ENCODE assay signal across 14 mouse cellular contexts in the genomic region with DNA sequence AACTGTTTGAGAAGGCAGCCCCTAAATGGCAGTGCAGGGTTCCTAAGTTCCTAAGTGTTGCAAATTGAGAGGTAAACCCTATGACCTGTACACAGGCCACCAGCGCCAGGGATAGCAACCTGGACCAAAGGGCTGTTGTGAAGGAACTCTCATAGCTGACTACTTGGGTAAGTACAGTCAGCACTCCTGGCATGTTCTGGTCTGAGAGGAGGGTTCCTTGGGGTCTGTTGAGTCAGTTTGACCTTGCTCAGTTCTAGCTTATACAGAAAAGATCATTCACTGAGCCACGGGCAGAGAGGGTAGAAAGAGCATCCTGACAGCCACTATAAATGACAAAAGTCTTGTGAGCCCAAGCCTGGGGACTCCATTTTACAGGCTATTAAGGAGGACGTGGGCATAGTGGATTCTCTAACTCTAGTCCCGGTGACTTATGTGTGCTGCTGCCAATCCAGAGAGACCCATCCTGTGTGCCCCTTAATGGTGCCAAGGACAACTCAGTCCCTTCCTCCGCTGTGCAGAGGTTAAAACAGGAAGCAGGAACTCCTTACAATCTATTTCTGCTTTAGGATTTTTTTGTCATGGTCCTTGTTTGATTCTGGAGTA.
DNase-seq lines count a peak whose midpoint lies in the region; ATAC-seq lines count a peak whose summit lies in the region.
"Had no signal": no experiment of that assay in that cellular context is flagged by ENCODE, and none has a peak within 500 bp of the region (broad histone marks: within the 10 kb centered on the region; RNA-seq: fewer than 3 reads in every experiment).

No protein-coding gene starts in this region.

- H3K4me2 ChIP-seq in embryonic facial prominence, embryonic 11.5 days (ENCODE audit: low read depth, low read length) = no peak overlapping the region
- H3K4me2 ChIP-seq in hindbrain, embryonic 16.5 days (ENCODE audit: low read length) = peak overlapping the region; percentile 75
- peak overlapping the region; percentile 69 for H3K4me2 ChIP-seq in neural tube, embryonic 13.5 days
- H3K4me2 ChIP-seq: liver, embryonic 15.5 days had no signal

- H3K27me3 ChIP-seq in embryonic facial prominence, embryonic 11.5 days (ENCODE audit: control insufficient read depth, insufficient read depth, low read length) = peaks cover 35% of the 10 kb centered on the region
- H3K27me3 ChIP-seq in embryonic facial prominence, embryonic 10.5 days (replicated peaks; ENCODE audit: low read depth, poor library complexity, severe bottlenecking) = peaks cover 77% of the 10 kb centered on the region
- H3K27me3 ChIP-seq in forebrain, embryonic 10.5 days (ENCODE audit: poor library complexity, severe bottlenecking) = peaks cover 77% of the 10 kb centered on the region
- 0 out of 2 replicates have a peak, but pooled peaks cover 3% of the 10 kb centered on the region for H3K27me3 ChIP-seq in hindbrain, embryonic 16.5 days (replicated peaks; ENCODE audit: control insufficient read depth, insufficient read depth, low read length)
- peaks cover 17% of the 10 kb centered on the region for H3K27me3 ChIP-seq in neural tube, embryonic 13.5 days

- WGBS in embryonic facial prominence, embryonic 11.5 days = 18% methylated on average over 5 of the region's 5 CpGs
- 14% methylated on average over 5 of the region's 5 CpGs for WGBS in embryonic facial prominence, embryonic 10.5 days
- WGBS in forebrain, embryonic 10.5 days = 21% methylated on average over 5 of the region's 5 CpGs
- WGBS in hindbrain, embryonic 16.5 days = 19% methylated on average over 5 of the region's 5 CpGs
- WGBS in neural tube, embryonic 13.5 days = 11% methylated on average over 5 of the region's 5 CpGs

- no peaks in the 10 kb centered on the region for H3K36me3 ChIP-seq in embryonic facial prominence, embryonic 11.5 days (replicated peaks; ENCODE audit: control insufficient read depth, insufficient read depth, low read depth, low read length)
- H3K36me3 ChIP-seq in embryonic facial prominence, embryonic 10.5 days (replicated peaks) = no peaks in the 10 kb centered on the region
- no peaks in the 10 kb centered on the region for H3K36me3 ChIP-seq in forebrain, embryonic 10.5 days (replicated peaks)
- no peaks in the 10 kb centered on the region for H3K36me3 ChIP-seq in hindbrain, embryonic 16.5 days (ENCODE audit: control insufficient read depth, insufficient read depth, low read length)
- no peaks in the 10 kb centered on the region for H3K36me3 ChIP-seq in neural tube, embryonic 13.5 days
- H3K36me3 ChIP-seq: embryonic facial prominence, embryonic 12.5 days; liver, embryonic 15.5 days had no signal

- H3K4me3 ChIP-seq in embryonic facial prominence, embryonic 11.5 days (ENCODE audit: low read depth, low read length) = no peak overlapping the region
- no peak overlapping the region for H3K4me3 ChIP-seq in embryonic facial prominence, embryonic 10.5 days
- peak overlapping the region; percentile 84; the same call in 1 of the 2 replicates for H3K4me3 ChIP-seq in forebrain, embryonic 10.5 days
- no peak overlapping the region for H3K4me3 ChIP-seq in hindbrain, embryonic 16.5 days (ENCODE audit: low read length)
- H3K4me3 ChIP-seq in neural tube, embryonic 13.5 days = 0 out of 2 replicates have a peak overlapping the region, but pooled peaks have one; percentile 84
- H3K4me3 ChIP-seq: embryonic facial prominence, embryonic 12.5 days; liver, embryonic 15.5 days had no signal

- H3K9me3 ChIP-seq in embryonic facial prominence, embryonic 11.5 days (replicated peaks; ENCODE audit: control insufficient read depth, low read length) = no peaks in the 10 kb centered on the region
- no peaks in the 10 kb centered on the region for H3K9me3 ChIP-seq in embryonic facial prominence, embryonic 10.5 days
- no peaks in the 10 kb centered on the region for H3K9me3 ChIP-seq in forebrain, embryonic 10.5 days
- no peaks in the 10 kb centered on the region for H3K9me3 ChIP-seq in hindbrain, embryonic 16.5 days (ENCODE audit: control insufficient read depth, low read length)
- no peaks in the 10 kb centered on the region for H3K9me3 ChIP-seq in neural tube, embryonic 13.5 days
- H3K9me3 ChIP-seq: embryonic facial prominence, embryonic 12.5 days; liver, embryonic 15.5 days; megakaryocyte, embryonic 14.5 days had no signal

- peak; percentile 1 for DNase-seq in embryonic facial prominence, embryonic 11.5 days (ENCODE audit: low spot score)
- DNase-seq in embryonic facial prominence, embryonic 10.5 days (ENCODE audit: low spot score) = no peak
- DNase-seq in forebrain, embryonic 10.5 days (ENCODE audit: extremely low spot score, low spot score) = peak; percentile 17
- DNase-seq in urinary bladder, adult 2 months (ENCODE audit: low spot score) = no peak
- DNase-seq in adrenal gland, adult 2 months = no peak
- DNase-seq: adrenal gland, postnatal 14 days; kidney, adult 2 months; thymus, postnatal 4 days had no signal

- H3K4me1 ChIP-seq in embryonic facial prominence, embryonic 11.5 days (ENCODE audit: control insufficient read depth, insufficient read depth, low read length) = no peaks in the 10 kb centered on the region
- H3K4me1 ChIP-seq in embryonic facial prominence, embryonic 10.5 days = peaks cover 8% of the 10 kb centered on the region
- H3K4me1 ChIP-seq in forebrain, embryonic 10.5 days = peaks cover 35% of the 10 kb centered on the region
- peaks cover 5% of the 10 kb centered on the region; the same call in 1 of the 2 replicates for H3K4me1 ChIP-seq in hindbrain, embryonic 16.5 days (ENCODE audit: control insufficient read depth, insufficient read depth, low read depth, low read length)
- peaks cover 38% of the 10 kb centered on the region for H3K4me1 ChIP-seq in neural tube, embryonic 13.5 days (replicated peaks)
- H3K4me1 ChIP-seq: embryonic facial prominence, embryonic 12.5 days had no signal

- no peak overlapping the region for H3K9ac ChIP-seq in embryonic facial prominence, embryonic 11.5 days (replicated peaks; ENCODE audit: low read length)
- H3K9ac ChIP-seq in hindbrain, embryonic 16.5 days (ENCODE audit: low read depth, low read length) = no peak overlapping the region
- H3K9ac ChIP-seq in neural tube, embryonic 13.5 days = peak overlapping the region; percentile 1; the same call in 1 of the 2 replicates
- H3K9ac ChIP-seq: embryonic facial prominence, embryonic 12.5 days; liver, embryonic 15.5 days had no signal

- no peak for ATAC-seq in embryonic facial prominence, embryonic 11.5 days (replicated peaks; ENCODE audit: insufficient number of reproducible peaks, low FRiP score, low TSS enrichment, low read depth)
- ATAC-seq in hindbrain, embryonic 16.5 days = no peak
- no peak for ATAC-seq in neural tube, embryonic 13.5 days (ENCODE audit: low read depth)
- no peak for ATAC-seq in megakaryocyte progenitor cell, adult 5-6 weeks (replicated peaks; ENCODE audit: poor library complexity)

- no peak overlapping the region for H3K27ac ChIP-seq in embryonic facial prominence, embryonic 11.5 days (replicated peaks; ENCODE audit: low read depth, low read length)
- no peak overlapping the region for H3K27ac ChIP-seq in embryonic facial prominence, embryonic 10.5 days (replicated peaks)
- H3K27ac ChIP-seq in forebrain, embryonic 10.5 days = peak overlapping the region; percentile 100; the same call in 1 of the 2 replicates
- H3K27ac ChIP-seq in hindbrain, embryonic 16.5 days (ENCODE audit: low read depth, low read length) = peak overlapping the region; percentile 51; the same call in 1 of the 2 replicates
- peak overlapping the region; percentile 20 for H3K27ac ChIP-seq in neural tube, embryonic 13.5 days (replicated peaks)
- H3K27ac ChIP-seq: embryonic facial prominence, embryonic 12.5 days; liver, embryonic 15.5 days had no signal

Comparison
In these comparisons a context has a peak if more than half of its experiments do, and no peak if none do; other contexts are left out.
1. DNase-seq: peak in embryonic facial prominence, embryonic 11.5 days (single experiment) and forebrain, embryonic 10.5 days (single experiment); none in embryonic facial prominence, embryonic 10.5 days (single experiment), urinary bladder, adult 2 months (single experiment) and adrenal gland, adult 2 months (single experiment).
2. H3K27ac ChIP-seq: peak in forebrain, embryonic 10.5 days (single experiment), hindbrain, embryonic 16.5 days (single experiment) and neural tube, embryonic 13.5 days (single experiment); none in embryonic facial prominence, embryonic 11.5 days (single experiment) and embryonic facial prominence, embryonic 10.5 days (single experiment).
3. H3K4me3 ChIP-seq: peak in forebrain, embryonic 10.5 days (single experiment) and neural tube, embryonic 13.5 days (single experiment); none in embryonic facial prominence, embryonic 11.5 days (single experiment), embryonic facial prominence, embryonic 10.5 days (single experiment) and hindbrain, embryonic 16.5 days (single experiment).